Mouse (Mus musculus) layer of hippocampus, adult 2 months (tissue): ENCODE results near the gene Hexb. TPM values are rescaled to one million over a fixed set of nuclear protein-coding genes. Genes with fewer than 3 reads are reported as not detected.
"Not testable (repeated sequence)": the region's sequence is repeated elsewhere in the genome, so short reads cannot be mapped to it uniquely, and the experiment has no call there.

Experiments
- DNase-seq, 2 experiments: peaks; one replicate each; pipeline ENCODE4 v3.0.0; 2022; ENCODE audit warnings: low spot score in 2 of 2
- H3K27ac ChIP-seq: fragments of 200-600 bp; 2 replicates; pipeline ENCODE4 v1.8.1; 2022
- H3K4me3 ChIP-seq: fragments of 200-600 bp; 2 replicates; pipeline ENCODE4 v1.8.1; 2022; ENCODE audit warnings: mild to moderate bottlenecking
- CTCF ChIP-seq: fragments of 200-600 bp; conservative IDR thresholded peaks from 2 replicates; pipeline ENCODE4 v1.8.1; 2022; ENCODE audit warnings: antibody characterized with exemption, mild to moderate bottlenecking, moderate library complexity
- total RNA-seq, 2 experiments: library from RNA; stranded (reverse); gene quantifications; 2 replicates each; pipeline ENCODE4 v1.2.3; 2021

Hexb gene
- total RNA-seq, 2 experiments from 2014 or later = 118 to 124 TPM

DNA sequence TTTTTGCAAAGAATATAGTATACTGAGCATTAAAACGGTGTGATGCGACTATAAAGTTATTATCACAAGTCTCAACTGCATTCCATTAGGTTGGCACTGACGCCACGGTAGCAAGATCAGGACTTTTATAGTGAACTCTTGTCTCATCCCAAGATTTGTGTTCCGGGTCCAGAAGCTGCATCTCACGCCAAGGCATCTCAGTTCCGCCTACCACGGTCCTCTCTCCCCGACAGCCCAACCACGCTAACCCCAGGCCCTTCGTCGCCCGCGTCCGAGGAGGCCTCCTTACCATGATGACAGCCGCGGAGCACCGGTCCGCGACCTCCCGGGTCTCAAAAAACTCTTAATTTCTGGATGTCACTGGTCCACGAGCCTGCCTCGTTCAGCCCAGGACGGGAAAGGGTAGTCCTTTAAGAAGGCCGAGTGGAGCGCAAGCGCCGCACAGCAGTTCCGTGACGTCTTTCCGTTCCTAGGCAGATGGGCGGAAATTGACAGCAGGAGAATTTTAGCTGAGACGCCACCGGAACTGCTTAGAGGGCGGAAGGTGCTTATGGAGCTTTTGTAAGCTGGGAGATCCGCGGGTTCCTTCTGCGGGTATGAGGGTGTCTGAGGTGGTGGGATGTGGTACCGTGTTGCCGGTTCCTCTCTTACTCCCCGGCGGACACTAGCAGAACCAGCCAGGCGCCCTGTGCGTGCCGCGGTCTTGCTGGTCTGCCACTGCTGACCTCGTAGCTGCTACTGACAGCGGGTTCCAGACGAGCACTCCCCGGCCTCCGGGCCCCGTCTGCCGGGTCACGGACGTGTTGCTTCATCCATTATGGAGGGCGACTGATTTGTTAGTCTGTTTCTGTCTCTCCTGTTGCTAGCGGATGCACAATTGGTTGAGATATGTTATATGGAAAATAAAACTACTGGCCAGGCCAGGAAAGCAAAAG is 60.4 kb downstream of the Hexb start, which contains the start of the genes Gfm2 and Nsa2:
Gene Gfm2 (plus strand): TSS at position 472 of the 935 bp plus-strand sequence.
Gene Nsa2 (minus strand): TSS at position 472 of the 935 bp plus-strand sequence.
- peak within 1 kb of the TSS; percentile 84 for H3K4me3 ChIP-seq
- no peak for TF ChIP-seq CTCF
- peak within 1 kb of the TSS; percentile 93 for H3K27ac ChIP-seq
- DNase-seq = peak; percentile 88 to 94

- not testable (repeated sequence) for H3K4me3 ChIP-seq, H3K27ac ChIP-seq, DNase-seq
Observed at GRCm38 (mm10) chr13:97130413-97130812, 67.7 kb downstream of the Hexb start.

GRCm38 (mm10) chr13:97129654-97130053 is 68.5 kb downstream of the Hexb start:
- not testable (repeated sequence) for H3K4me3 ChIP-seq, H3K27ac ChIP-seq, DNase-seq

Other genes with a start within 250 kb of the Hexb start
- gene 1700029F12Rik, start 164.0 kb downstream of the Hexb start, total RNA-seq = not detected
- 10 to 100 TPM; 39.6 TPM for gene Fam169a, start 131.1 kb downstream of the Hexb start, total RNA-seq
- not detected for gene Gm6169, start 99.1 kb downstream of the Hexb start, total RNA-seq
- gene Gfm2, start 60.4 kb downstream of the Hexb start, total RNA-seq = 10 to 100 TPM; 30.0 to 31.2 TPM
- gene Nsa2, start 60.4 kb downstream of the Hexb start, total RNA-seq = 10 to 100 TPM; 51.3 to 52.3 TPM
- 100 to 1,000 TPM; 744 to 746 TPM for gene Enc1, start 42.7 kb upstream of the Hexb start, total RNA-seq